Mouse (Mus musculus): ENCODE results near the gene Mapk13.
A peak's percentile ranks its signal among the peaks of the same experiment; 100 is the strongest.
"Not testable (repeated sequence)": the region's sequence is repeated elsewhere in the genome, so short reads cannot be mapped to it uniquely, and the experiment has no call there.

DNA sequence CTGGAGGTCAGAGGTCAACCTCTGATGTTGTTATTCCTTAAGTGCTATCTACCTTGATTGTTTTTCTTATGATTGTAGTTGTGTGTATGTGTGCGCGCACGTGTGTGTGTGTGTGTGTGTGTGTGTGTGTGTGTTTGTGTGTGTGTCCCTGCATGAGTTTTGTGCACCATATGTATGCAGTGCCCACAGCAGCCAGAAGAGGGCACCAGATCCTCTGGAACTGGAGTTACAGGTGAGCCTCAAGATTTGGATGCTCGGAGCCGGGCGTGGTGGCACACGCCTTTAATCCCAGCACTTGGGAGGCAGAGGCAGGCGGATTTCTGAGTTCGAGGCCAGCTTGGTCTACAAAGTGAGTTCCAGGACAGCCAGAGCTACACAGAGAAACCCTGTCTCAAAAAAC lies 5.2 kb downstream of the Mapk13 start:
- peak; percentile 54 for TF ChIP-seq CTCF (IDR thresholded peaks at IDR 0.05; ENCODE audit: low read depth)
- TF ChIP-seq EP300 (optimal IDR thresholded peaks at IDR 0.05) = not testable (repeated sequence)
